Mouse (Mus musculus) ZHBTc4 (cell line): ENCODE measurements at regions not wholly inside any gene's neighbourhood (a gene's known extent, or its start where the extent isn't known, plus 50 kb on each side); places are given as distances from the start of the nearest gene placed in this dataset.

Experiments
- DNase-seq: peaks from one replicate; pipeline ENCODE4 v3.0.0-alpha.2; 2011; ENCODE audit warnings: low read depth, low spot score

GRCm38 (mm10) chrX:82249456-82249855 lies 699.2 kb upstream of the Dmd start:
- peak; percentile 54 for DNase-seq

- DNase-seq = peak; percentile 46
Observed at GRCm38 (mm10) chrX:82282376-82282775, 666.3 kb upstream of the Dmd start.

- DNase-seq = no peak
Observed at GRCm38 (mm10) chrX:82310764-82311492, 637.7 kb upstream of the Dmd start.
